Comparison of ENCODE assay signal across 8 mouse cellular contexts in genomic region chr6:39724866-39725711, GRCm38 (mm10). TPM values are rescaled to one million over a fixed set of nuclear protein-coding genes. Genes with fewer than 3 reads are reported as not detected.
DNase-seq lines count a peak whose midpoint lies in the region; ATAC-seq lines count a peak whose summit lies in the region.

Gene Braf, minus strand, starts transcription at chr6:39725463.

- H3K9ac ChIP-seq in heart, embryonic 13.5 days = peak within 1 kb of the TSS; percentile 91
- peak within 1 kb of the TSS; percentile 93 for H3K9ac ChIP-seq in liver, embryonic 12.5 days
- peak within 1 kb of the TSS; percentile 89 for H3K9ac ChIP-seq in stomach, embryonic 15.5 days

- peak; percentile 79 for ATAC-seq in erythroid progenitor cell, adult 5-6 weeks (replicated peaks; ENCODE audit: low FRiP score, poor library complexity, severe bottlenecking)
- ATAC-seq in heart, embryonic 13.5 days (ENCODE audit: extremely low read depth, insufficient number of reproducible peaks, low FRiP score, low TSS enrichment) = peak; percentile 91
- ATAC-seq in liver, embryonic 12.5 days = peak; percentile 86
- peak; percentile 89 for ATAC-seq in stomach, embryonic 15.5 days (ENCODE audit: insufficient read depth, low FRiP score, low read depth)

- H3K4me2 ChIP-seq in heart, embryonic 13.5 days = peak within 1 kb of the TSS; percentile 87
- peak within 1 kb of the TSS; percentile 78 for H3K4me2 ChIP-seq in liver, embryonic 12.5 days
- peak within 1 kb of the TSS; percentile 61 for H3K4me2 ChIP-seq in stomach, embryonic 15.5 days

- H3K27ac ChIP-seq in heart, embryonic 13.5 days (replicated peaks) = peak within 1 kb of the TSS; percentile 97
- H3K27ac ChIP-seq in liver, embryonic 12.5 days = peak within 1 kb of the TSS; percentile 94
- peak within 1 kb of the TSS; percentile 97 for H3K27ac ChIP-seq in stomach, embryonic 15.5 days

- no peaks in the 10 kb centered on the region for H3K36me3 ChIP-seq in heart, embryonic 13.5 days
- H3K36me3 ChIP-seq in liver, embryonic 12.5 days = no peaks in the 10 kb centered on the region
- no peaks in the 10 kb centered on the region for H3K36me3 ChIP-seq in stomach, embryonic 15.5 days

- H3K9me3 ChIP-seq in heart, embryonic 13.5 days = no peaks in the 10 kb centered on the region
- H3K9me3 ChIP-seq in liver, embryonic 12.5 days (replicated peaks) = no peaks in the 10 kb centered on the region
- H3K9me3 ChIP-seq in stomach, embryonic 15.5 days = no peaks in the 10 kb centered on the region

- peaks cover 32% of the 10 kb centered on the region for H3K4me1 ChIP-seq in heart, embryonic 13.5 days
- peaks cover 27% of the 10 kb centered on the region for H3K4me1 ChIP-seq in liver, embryonic 12.5 days
- peaks cover 12% of the 10 kb centered on the region; the same call in 1 of the 2 replicates for H3K4me1 ChIP-seq in stomach, embryonic 15.5 days

- peak within 1 kb of the TSS; percentile 80 for H3K4me3 ChIP-seq in heart, embryonic 13.5 days
- H3K4me3 ChIP-seq in liver, embryonic 12.5 days = peak within 1 kb of the TSS; percentile 95
- peak within 1 kb of the TSS; percentile 98 for H3K4me3 ChIP-seq in stomach, embryonic 15.5 days (replicated peaks)

- whole genome bisulfite sequencing in heart, embryonic 13.5 days = under 1% methylated on average over 58 of the region's 101 CpGs
- under 1% methylated on average over 76 of the region's 101 CpGs for WGBS in liver, embryonic 12.5 days (ENCODE audit: insufficient replicate concordance)
- under 1% methylated on average over 44 of the region's 101 CpGs for WGBS in stomach, embryonic 15.5 days

- DNase-seq in CD4-positive helper T cell, adult 2 months (ENCODE audit: low read depth, low spot score) = peak; percentile 97
- peak; percentile 77 for DNase-seq in brain, embryonic 18.5 days (ENCODE audit: low read depth, low spot score)
- peak; percentile 94 for DNase-seq in kidney, postnatal 10 days
- peak; percentile 78 to 84 for DNase-seq in natural killer cell, adult 2 months (ENCODE audit: low spot score in 2 of 2)

- no peaks in the 10 kb centered on the region for H3K27me3 ChIP-seq in heart, embryonic 13.5 days (replicated peaks)
- no peaks in the 10 kb centered on the region for H3K27me3 ChIP-seq in liver, embryonic 12.5 days (replicated peaks)
- H3K27me3 ChIP-seq in stomach, embryonic 15.5 days (replicated peaks) = no peaks in the 10 kb centered on the region

RNA-seq across cellular contexts. Expression of gene Braf, which starts in this region (rescaled TPM):
- total RNA-seq in erythroid progenitor cell, adult 5-6 weeks (2015; ENCODE audit: low replicate concordance) = 11.5 and 24.3 TPM in 2 replicates
- 8.2 and 9.5 TPM in 2 replicates for total RNA-seq in erythroid progenitor cell, adult 5-6 weeks (2017; ENCODE audit: low replicate concordance)
- polyA plus RNA-seq in heart, embryonic 13.5 days (2015; fragmentation: Nextera tagmentation; extraction: Ambion mirVana) = 8.7 and 10.3 TPM in 2 replicates
- 10.7 and 11.0 TPM in 2 replicates for polyA plus RNA-seq in liver, embryonic 12.5 days (2016; fragmentation: Nextera tagmentation; extraction: Ambion mirVana)
- 14.2 and 16.7 TPM in 2 replicates for polyA plus RNA-seq in stomach, embryonic 15.5 days (2015; fragmentation: Nextera tagmentation; extraction: Ambion mirVana)

Comparison
In these comparisons a context has a peak if more than half of its experiments do, and no peak if none do; other contexts are left out.
1. Peak in every context shown above with its lines: DNase-seq, ATAC-seq, H3K4me3 ChIP-seq and H3K27ac ChIP-seq.